Mouse (Mus musculus): ENCODE measurements around the gene Gfer. TPM values are rescaled to one million over a fixed set of nuclear protein-coding genes. Genes with fewer than 3 reads are reported as not detected.
A peak's percentile ranks its signal among the peaks of the same experiment; 100 is the strongest.

The Gfer gene
- polyA plus RNA-seq, 1 experiment from 2014 or later, result 53.5 TPM

- Histone ChIP-seq H3K27me3 (no peaks in the 10 kb centered on the region), H3K4me1 (replicated peaks) (peaks cover 57% of the 10 kb centered on the region), H3K36me3 (peaks cover 37% of the 10 kb centered on the region), H3K27ac (no peak overlapping the region), H3K9me3 (no peaks in the 10 kb centered on the region), H3K9ac (replicated peaks) (peak overlapping the region; percentile 1; the same call in 1 of the 2 replicates), H3K4me2 (peak overlapping the region; percentile 8; the same call in 1 of the 2 replicates), H3K4me3 (replicated peaks) (no peak overlapping the region)
- 69% methylated on average over 11 of the region's 11 CpGs for WGBS
- no peak for ATAC-seq (ENCODE audit: insufficient number of reproducible peaks, insufficient read depth, low FRiP score, low TSS enrichment, low read depth)
Observed at GRCm38 (mm10) chr17:24647493-24647892, 48.5 kb downstream of the Gfer start.

- H3K4me3 ChIP-seq (replicated peaks), result no peak overlapping the region
- no peak for ATAC-seq (ENCODE audit: insufficient number of reproducible peaks, insufficient read depth, low FRiP score, low TSS enrichment, low read depth)
- peaks cover 47% of the 10 kb centered on the region for H3K36me3 ChIP-seq
- no peaks in the 10 kb centered on the region for H3K9me3 ChIP-seq
- H3K4me2 ChIP-seq, result no peak overlapping the region
- 90% methylated on average over 4 of the region's 4 CpGs for WGBS
- H3K27me3 ChIP-seq, result no peaks in the 10 kb centered on the region
- no peak overlapping the region; the same call in 1 of the 2 replicates for H3K27ac ChIP-seq
- H3K9ac ChIP-seq (replicated peaks), result no peak overlapping the region
- H3K4me1 ChIP-seq (replicated peaks), result peaks cover 57% of the 10 kb centered on the region
Observed at GRCm38 (mm10) chr17:24646381-24646780, 49.6 kb downstream of the Gfer start.

- H3K36me3 ChIP-seq, result peaks cover 50% of the 10 kb centered on the region
- ATAC-seq (ENCODE audit: insufficient number of reproducible peaks, insufficient read depth, low FRiP score, low TSS enrichment, low read depth), result no peak
Observed at GRCm38 (mm10) chr17:24645916-24646315, 50.0 kb downstream of the Gfer start.

GRCm38 (mm10) chr17:24644875-24645721 lies 50.9 kb downstream of the Gfer start:
- Histone ChIP-seq H3K4me3 (replicated peaks) (no peak overlapping the region), H3K27ac (peak overlapping the region; percentile 72), H3K9ac (replicated peaks) (0 out of 2 replicates have a peak overlapping the region, but pooled peaks have one; percentile 0), H3K9me3 (no peaks in the 10 kb centered on the region), H3K36me3 (peaks cover 58% of the 10 kb centered on the region), H3K4me1 (replicated peaks) (peaks cover 55% of the 10 kb centered on the region), H3K4me2 (no peak overlapping the region), H3K27me3 (no peaks in the 10 kb centered on the region)
- ATAC-seq (ENCODE audit: insufficient number of reproducible peaks, insufficient read depth, low FRiP score, low TSS enrichment, low read depth), result no peak
- 87% methylated on average over 9 of the region's 9 CpGs for WGBS

More at GRCm38 (mm10) chr17:24645916-24646315, 50.0 kb downstream of the Gfer start:
- Histone ChIP-seq H3K9me3 (no peaks in the 10 kb centered on the region), H3K9ac (replicated peaks) (no peak overlapping the region), H3K4me1 (replicated peaks) (peaks cover 57% of the 10 kb centered on the region), H3K27ac (peak overlapping the region; percentile 18; the same call in 1 of the 2 replicates), H3K4me2 (no peak overlapping the region), H3K4me3 (replicated peaks) (no peak overlapping the region), H3K27me3 (no peaks in the 10 kb centered on the region)
- 73% methylated on average over 3 of the region's 3 CpGs for WGBS

- ATAC-seq (ENCODE audit: insufficient number of reproducible peaks, insufficient read depth, low FRiP score, low TSS enrichment, low read depth), result no peak
- H3K4me2 ChIP-seq, result peak overlapping the region; percentile 6; the same call in 1 of the 2 replicates
- peaks cover 60% of the 10 kb centered on the region for H3K4me1 ChIP-seq (replicated peaks)
- H3K4me3 ChIP-seq (replicated peaks), result no peak overlapping the region
- 0 out of 2 replicates have a peak overlapping the region, but pooled peaks have one; percentile 0 for H3K9ac ChIP-seq (replicated peaks)
- no peaks in the 10 kb centered on the region for H3K27me3 ChIP-seq
- H3K27ac ChIP-seq, result peak overlapping the region; percentile 72
- H3K36me3 ChIP-seq, result peaks cover 59% of the 10 kb centered on the region
- H3K9me3 ChIP-seq, result no peaks in the 10 kb centered on the region
- WGBS, result 39% methylated on average over 7 of the region's 7 CpGs
Observed at GRCm38 (mm10) chr17:24644030-24644715, 51.8 kb downstream of the Gfer start.

Other genes starting within 250 kb of the Gfer start
- gene E4f1, start 225.8 kb downstream of the Gfer start, polyA plus RNA-seq (2016; fragmentation: Nextera tagmentation; extraction: Ambion mirVana), result 37.2 and 45.6 TPM in 2 replicates
- gene Pgp, start 225.8 kb downstream of the Gfer start, polyA plus RNA-seq (2016; fragmentation: Nextera tagmentation; extraction: Ambion mirVana), result 54.9 and 56.6 TPM in 2 replicates
- gene Bricd5, start 222.3 kb downstream of the Gfer start, polyA plus RNA-seq (2016; fragmentation: Nextera tagmentation; extraction: Ambion mirVana), result not detected in 2 replicates
- 34.7 and 35.5 TPM in 2 replicates for gene Mlst8, start 217.1 kb downstream of the Gfer start, polyA plus RNA-seq (2016; fragmentation: Nextera tagmentation; extraction: Ambion mirVana)
- gene Caskin1, start 207.6 kb downstream of the Gfer start, polyA plus RNA-seq (2016; fragmentation: Nextera tagmentation; extraction: Ambion mirVana), result 6.1 and 6.5 TPM in 2 replicates
- gene Traf7, start 168.2 kb downstream of the Gfer start, polyA plus RNA-seq (2016; fragmentation: Nextera tagmentation; extraction: Ambion mirVana), result 97.4 and 101 TPM in 2 replicates
- 3.2 and 4.0 TPM in 2 replicates for gene Rab26, start 161.9 kb downstream of the Gfer start, polyA plus RNA-seq (2016; fragmentation: Nextera tagmentation; extraction: Ambion mirVana)
- 23.2 and 32.2 TPM in 2 replicates for gene Pkd1, start 146.3 kb downstream of the Gfer start, polyA plus RNA-seq (2016; fragmentation: Nextera tagmentation; extraction: Ambion mirVana)
- gene Tsc2, start 63.5 kb downstream of the Gfer start, polyA plus RNA-seq (2016; fragmentation: Nextera tagmentation; extraction: Ambion mirVana), result 68.6 and 77.7 TPM in 2 replicates
- gene Nthl1, start 63.5 kb downstream of the Gfer start, polyA plus RNA-seq (2016; fragmentation: Nextera tagmentation; extraction: Ambion mirVana), result 23.3 and 24.9 TPM in 2 replicates
- 58.9 and 59.3 TPM in 2 replicates for gene Slc9a3r2, start 45.8 kb downstream of the Gfer start, polyA plus RNA-seq (2016; fragmentation: Nextera tagmentation; extraction: Ambion mirVana)
- gene Npw, start 37.7 kb downstream of the Gfer start, polyA plus RNA-seq (2016; fragmentation: Nextera tagmentation; extraction: Ambion mirVana), result 0.49 and 1.3 TPM in 2 replicates
- gene Zfp598, start 26.5 kb downstream of the Gfer start, polyA plus RNA-seq (2016; fragmentation: Nextera tagmentation; extraction: Ambion mirVana), result 24.5 and 28.4 TPM in 2 replicates
- 7.5 and 8.2 TPM in 2 replicates for gene Syngr3, start 6.2 kb downstream of the Gfer start, polyA plus RNA-seq (2016; fragmentation: Nextera tagmentation; extraction: Ambion mirVana)
- 1.7 and 1.8 TPM in 2 replicates for gene Noxo1, start 78 bp upstream of the Gfer start, polyA plus RNA-seq (2016; fragmentation: Nextera tagmentation; extraction: Ambion mirVana)
- 99.7 and 103 TPM in 2 replicates for gene Tbl3, start 11.5 kb upstream of the Gfer start, polyA plus RNA-seq (2016; fragmentation: Nextera tagmentation; extraction: Ambion mirVana)
- gene Rnf151, start 21.9 kb upstream of the Gfer start, polyA plus RNA-seq (2016; fragmentation: Nextera tagmentation; extraction: Ambion mirVana), result 0.29 and 0.41 TPM in 2 replicates
- gene Rps2, start 22.0 kb upstream of the Gfer start, polyA plus RNA-seq (2016; fragmentation: Nextera tagmentation; extraction: Ambion mirVana), result 1,161 and 1,172 TPM in 2 replicates
- gene Ndufb10, start 28.3 kb upstream of the Gfer start, polyA plus RNA-seq (2016; fragmentation: Nextera tagmentation; extraction: Ambion mirVana), result 206 and 217 TPM in 2 replicates
- gene Rpl3l, start 31.7 kb upstream of the Gfer start, polyA plus RNA-seq (2016; fragmentation: Nextera tagmentation; extraction: Ambion mirVana), result not detected in 2 replicates
- 22.7 and 24.1 TPM in 2 replicates for gene Msrb1, start 40.5 kb upstream of the Gfer start, polyA plus RNA-seq (2016; fragmentation: Nextera tagmentation; extraction: Ambion mirVana)
- gene Hs3st6, start 56.8 kb upstream of the Gfer start, polyA plus RNA-seq (2016; fragmentation: Nextera tagmentation; extraction: Ambion mirVana), result 2.7 and 4.0 TPM in 2 replicates
- gene Meiob, start 108.1 kb upstream of the Gfer start, polyA plus RNA-seq (2016; fragmentation: Nextera tagmentation; extraction: Ambion mirVana), result not detected in 2 replicates
- 26.3 and 27.6 TPM in 2 replicates for gene Hagh, start 144.0 kb upstream of the Gfer start, polyA plus RNA-seq (2016; fragmentation: Nextera tagmentation; extraction: Ambion mirVana)
- 18.6 and 22.5 TPM in 2 replicates for gene Fahd1, start 154.2 kb upstream of the Gfer start, polyA plus RNA-seq (2016; fragmentation: Nextera tagmentation; extraction: Ambion mirVana)
- 0.37 and 0.43 TPM in 2 replicates for gene Igfals, start 169.8 kb upstream of the Gfer start, polyA plus RNA-seq (2016; fragmentation: Nextera tagmentation; extraction: Ambion mirVana)
- gene Nubp2, start 190.2 kb upstream of the Gfer start, polyA plus RNA-seq (2016; fragmentation: Nextera tagmentation; extraction: Ambion mirVana), result 50.1 and 53.2 TPM in 2 replicates
- 40.4 and 46.1 TPM in 2 replicates for gene Spsb3, start 190.5 kb upstream of the Gfer start, polyA plus RNA-seq (2016; fragmentation: Nextera tagmentation; extraction: Ambion mirVana)
- 32.8 and 47.1 TPM in 2 replicates for gene Eme2, start 198.9 kb upstream of the Gfer start, polyA plus RNA-seq (2016; fragmentation: Nextera tagmentation; extraction: Ambion mirVana)
- gene Mrps34, start 199.0 kb upstream of the Gfer start, polyA plus RNA-seq (2016; fragmentation: Nextera tagmentation; extraction: Ambion mirVana), result 89.5 and 94.8 TPM in 2 replicates
- gene Nme3, start 200.3 kb upstream of the Gfer start, polyA plus RNA-seq (2016; fragmentation: Nextera tagmentation; extraction: Ambion mirVana), result 46.2 and 46.5 TPM in 2 replicates
- gene Mapk8ip3, start 240.8 kb upstream of the Gfer start, polyA plus RNA-seq (2016; fragmentation: Nextera tagmentation; extraction: Ambion mirVana), result 45.0 and 46.5 TPM in 2 replicates